Mouse (Mus musculus): Measurements from ENCODE around the gene Cers2. TPM values are rescaled to one million over a fixed set of nuclear protein-coding genes. Genes with fewer than 3 reads are reported as not detected.
A peak's percentile ranks its signal among the peaks of the same experiment; 100 is the strongest.

Gene Cers2
- total RNA-seq (2014; fragmentation: Nextera tagmentation) (193 and 213 TPM in 2 replicates), total RNA-seq (2017) (87.8 and 88.6 TPM in 2 replicates)

- ATAC-seq (replicated peaks; ENCODE audit: poor library complexity, severe bottlenecking) = no peak
Observed at GRCm38 (mm10) chr3:95314486-95315093, at the start of gene Cers2. Gene Cers2 (plus strand): TSS chr3:95314791.

GRCm38 (mm10) chr3:95266052-95266451 lies 48.5 kb upstream of the Cers2 start:
- ATAC-seq (replicated peaks; ENCODE audit: poor library complexity, severe bottlenecking) = no peak

GRCm38 (mm10) chr3:95267855-95268254 lies 46.7 kb upstream of the Cers2 start:
- ATAC-seq (replicated peaks; ENCODE audit: poor library complexity, severe bottlenecking) = no peak

GRCm38 (mm10) chr3:95269789-95270188 lies 44.8 kb upstream of the Cers2 start:
- no peak for ATAC-seq (replicated peaks; ENCODE audit: poor library complexity, severe bottlenecking)

GRCm38 (mm10) chr3:95270766-95271364 lies 43.7 kb upstream of the Cers2 start:
- no peak for ATAC-seq (replicated peaks; ENCODE audit: poor library complexity, severe bottlenecking)

- ATAC-seq (replicated peaks; ENCODE audit: poor library complexity, severe bottlenecking) = no peak
Observed at GRCm38 (mm10) chr3:95273471-95273870, 41.1 kb upstream of the Cers2 start.

- ATAC-seq (replicated peaks; ENCODE audit: poor library complexity, severe bottlenecking) = no peak
Observed at GRCm38 (mm10) chr3:95274453-95274852, 40.1 kb upstream of the Cers2 start.

- ATAC-seq (replicated peaks; ENCODE audit: poor library complexity, severe bottlenecking) = no peak
Observed at GRCm38 (mm10) chr3:95275161-95275560, 39.4 kb upstream of the Cers2 start.

- no peak; the same call in 1 of the 2 replicates for ATAC-seq (replicated peaks; ENCODE audit: poor library complexity, severe bottlenecking)
Observed at GRCm38 (mm10) chr3:95276428-95276934, 38.1 kb upstream of the Cers2 start.

GRCm38 (mm10) chr3:95277149-95277551 lies 37.4 kb upstream of the Cers2 start:
- ATAC-seq (replicated peaks; ENCODE audit: poor library complexity, severe bottlenecking) = no peak

- ATAC-seq (replicated peaks; ENCODE audit: poor library complexity, severe bottlenecking) = no peak
Observed at GRCm38 (mm10) chr3:95280747-95281146, 33.8 kb upstream of the Cers2 start.

GRCm38 (mm10) chr3:95281216-95282126 lies 33.1 kb upstream of the Cers2 start, which contains the start of the genes Mindy1 and Prune1:
Gene Mindy1 (plus strand): TSS chr3:95281345.
Gene Prune1 (minus strand): TSS chr3:95282076.
- ATAC-seq (replicated peaks; ENCODE audit: poor library complexity, severe bottlenecking) = peak; percentile 77

- ATAC-seq (replicated peaks; ENCODE audit: poor library complexity, severe bottlenecking) = peak; percentile 53
Observed at GRCm38 (mm10) chr3:95282381-95282864, 32.2 kb upstream of the Cers2 start.

GRCm38 (mm10) chr3:95282865-95283588 lies 31.6 kb upstream of the Cers2 start:
- ATAC-seq (replicated peaks; ENCODE audit: poor library complexity, severe bottlenecking) = peak; percentile 46

GRCm38 (mm10) chr3:95283589-95283941 lies 31.0 kb upstream of the Cers2 start:
- ATAC-seq (replicated peaks; ENCODE audit: poor library complexity, severe bottlenecking) = no peak

- no peak for ATAC-seq (replicated peaks; ENCODE audit: poor library complexity, severe bottlenecking)
Observed at GRCm38 (mm10) chr3:95284062-95284461, 30.5 kb upstream of the Cers2 start.

GRCm38 (mm10) chr3:95284501-95285281 lies 29.9 kb upstream of the Cers2 start:
- ATAC-seq (replicated peaks; ENCODE audit: poor library complexity, severe bottlenecking) = no peak

- ATAC-seq (replicated peaks; ENCODE audit: poor library complexity, severe bottlenecking) = no peak
Observed at GRCm38 (mm10) chr3:95285390-95285789, 29.2 kb upstream of the Cers2 start.

- ATAC-seq (replicated peaks; ENCODE audit: poor library complexity, severe bottlenecking) = no peak
Observed at GRCm38 (mm10) chr3:95286011-95286410, 28.6 kb upstream of the Cers2 start.

All from granulocyte monocyte progenitor cell, adult 5-6 weeks (primary cell).